Mouse (Mus musculus): Measurements from ENCODE around the gene Obsl1. TPM values are rescaled to one million over a fixed set of nuclear protein-coding genes. Genes with fewer than 3 reads are reported as not detected.

Gene Obsl1
- 5.6 and 5.9 TPM in 2 replicates for polyA plus RNA-seq (2021; fragmentation: Nextera tagmentation)
- long read RNA-seq, experiment 1, full-length matches to known transcripts = 7 of 13 reads
- long read RNA-seq, experiment 1, partial matches to known transcripts = 5 of 13 reads
- long read RNA-seq, experiment 1, other reads (novel, unspliced or antisense) = 1 of 13 reads
- long read RNA-seq, experiment 2, full-length matches to known transcripts = 12 of 27 reads
- long read RNA-seq, experiment 2, partial matches to known transcripts = 11 of 27 reads
- long read RNA-seq, experiment 2, other reads (novel, unspliced or antisense) = 4 of 27 reads

GRCm38 (mm10) chr1:75505956-75506831 lies at the start of gene Obsl1:
Gene Obsl1 (minus strand): TSS chr1:75506452.

GRCm38 (mm10) chr1:75545965-75546956 lies 40.0 kb upstream of the Obsl1 start, which contains the start of gene Slc4a3:
Gene Slc4a3 (plus strand): TSS chr1:75546266.

GRCm38 (mm10) chr1:75521321-75522031 lies 15.2 kb upstream of the Obsl1 start, which contains the start of gene Stk11ip:
Gene Stk11ip (plus strand): TSS chr1:75521529.

GRCm38 (mm10) chr1:75507006-75507405 lies 754 bp upstream of the Obsl1 start, which contains the start of gene Inha:
Gene Inha (plus strand): TSS chr1:75507077.

GRCm38 (mm10) chr1:75478916-75479634 lies 27.2 kb downstream of the Obsl1 start, which contains the start of the genes Chpf and Tmem198:
Gene Chpf (minus strand): TSS chr1:75479307.
Gene Tmem198 (plus strand): TSS chr1:75479532.

GRCm38 (mm10) chr1:75450314-75451005 lies 55.8 kb downstream of the Obsl1 start, which contains the start of gene Asic4:
Gene Asic4 (plus strand): TSS chr1:75450436.

GRCm38 (mm10) chr1:75435475-75436328 lies 70.5 kb downstream of the Obsl1 start, which contains the start of gene Gmppa:
Gene Gmppa (plus strand): TSS chr1:75435930.

Other genes starting within 250 kb of the Obsl1 start
- 65.6 and 80.8 TPM in 2 replicates for gene Ptprn, start 241.9 kb downstream of the Obsl1 start, polyA plus RNA-seq (2021; fragmentation: Nextera tagmentation)
- 215 and 219 TPM in 2 replicates for gene Resp18, start 228.0 kb downstream of the Obsl1 start, polyA plus RNA-seq (2021; fragmentation: Nextera tagmentation)
- 68.5 and 77.2 TPM in 2 replicates for gene Dnpep, start 188.5 kb downstream of the Obsl1 start, polyA plus RNA-seq (2021; fragmentation: Nextera tagmentation)
- gene Des, start 146.1 kb downstream of the Obsl1 start, polyA plus RNA-seq (2021; fragmentation: Nextera tagmentation) = 1.2 TPM in 2 replicates
- 50.9 and 52.6 TPM in 2 replicates for gene Speg, start 131.2 kb downstream of the Obsl1 start, polyA plus RNA-seq (2021; fragmentation: Nextera tagmentation)
- 28.5 and 31.3 TPM in 2 replicates for gene Gmppa, start 70.5 kb downstream of the Obsl1 start, polyA plus RNA-seq (2021; fragmentation: Nextera tagmentation)
- gene Asic4, start 56.0 kb downstream of the Obsl1 start, polyA plus RNA-seq (2021; fragmentation: Nextera tagmentation) = 0.77 and 1.3 TPM in 2 replicates
- gene Chpf, start 27.1 kb downstream of the Obsl1 start, polyA plus RNA-seq (2021; fragmentation: Nextera tagmentation) = 77.7 and 104 TPM in 2 replicates
- 38.9 and 45.8 TPM in 2 replicates for gene Tmem198, start 26.9 kb downstream of the Obsl1 start, polyA plus RNA-seq (2021; fragmentation: Nextera tagmentation)
- gene Inha, start 625 bp upstream of the Obsl1 start, polyA plus RNA-seq (2021; fragmentation: Nextera tagmentation) = 1.7 and 1.8 TPM in 2 replicates
- 8.7 and 12.1 TPM in 2 replicates for gene Stk11ip, start 15.1 kb upstream of the Obsl1 start, polyA plus RNA-seq (2021; fragmentation: Nextera tagmentation)
- gene Slc4a3, start 39.8 kb upstream of the Obsl1 start, polyA plus RNA-seq (2021; fragmentation: Nextera tagmentation) = 18.9 and 23.2 TPM in 2 replicates